7 mouse cellular contexts compared by ENCODE assay signal in genomic region chr17:48409380-48410298, GRCm38 (mm10). TPM values are rescaled to one million over a fixed set of nuclear protein-coding genes. Genes with fewer than 3 reads are reported as not detected.
DNase-seq lines count a peak whose midpoint lies in the region; ATAC-seq lines count a peak whose summit lies in the region.

Nfya (minus strand) TSS chr17:48409906.
Oard1 (plus strand) TSS chr17:48410014.

- H3K4me3 ChIP-seq in intestine, embryonic 15.5 days (replicated peaks): peak within 1 kb of the TSS; percentile 79
- H3K4me3 ChIP-seq in midbrain, embryonic 10.5 days: peak within 1 kb of the TSS; percentile 74

- whole genome bisulfite sequencing in intestine, embryonic 15.5 days: under 1% methylated on average over 84 of the region's 84 CpGs
- WGBS in midbrain, embryonic 10.5 days: under 1% methylated on average over 80 of the region's 84 CpGs

- H3K9me3 ChIP-seq in intestine, embryonic 15.5 days: no peaks in the 10 kb centered on the region
- no peaks in the 10 kb centered on the region for H3K9me3 ChIP-seq in midbrain, embryonic 10.5 days (replicated peaks)

- peak within 1 kb of the TSS; percentile 100 for H3K27ac ChIP-seq in intestine, embryonic 15.5 days
- peak within 1 kb of the TSS; percentile 99 for H3K27ac ChIP-seq in midbrain, embryonic 10.5 days (replicated peaks)

- H3K27me3 ChIP-seq in intestine, embryonic 15.5 days (replicated peaks): no peaks in the 10 kb centered on the region
- H3K27me3 ChIP-seq in midbrain, embryonic 10.5 days (ENCODE audit: low read depth, poor library complexity, severe bottlenecking): no peaks in the 10 kb centered on the region

- H3K4me1 ChIP-seq in intestine, embryonic 15.5 days (replicated peaks): peaks cover 19% of the 10 kb centered on the region
- peaks cover 28% of the 10 kb centered on the region for H3K4me1 ChIP-seq in midbrain, embryonic 10.5 days

- intact Hi-C loops in gastrocnemius, postnatal 36 days (cut with DNase I): no loop called here
- intact Hi-C loops in left cerebral cortex, postnatal 25 days (cut with DNase I): loop anchor here (1.0 to 10.0 kb wide), 5 partner anchors 36 to 535 kb away; partner anchors contain the start of gene Trem2

- DNase-seq in adrenal gland, adult 2 months: peak; percentile 99
- peak; percentile 99 for DNase-seq in embryo, embryonic 11.5 days (ENCODE audit: low read depth, low spot score)
- DNase-seq in gastrocnemius, postnatal 36 days: peak; percentile 99 to 100
- DNase-seq in left cerebral cortex, postnatal 25 days (ENCODE audit: low spot score in 2 of 2): peak; percentile 99 to 100
- DNase-seq in midbrain, embryonic 10.5 days (ENCODE audit: low spot score): peak; percentile 100
- DNase-seq in right cerebral cortex, postnatal 4 days: peak; percentile 100

- H3K4me2 ChIP-seq in intestine, embryonic 15.5 days (replicated peaks): peak within 1 kb of the TSS; percentile 77

- ATAC-seq in intestine, embryonic 15.5 days: peak; percentile 98

- peaks cover 6% of the 10 kb centered on the region; the same call in 1 of the 2 replicates for H3K36me3 ChIP-seq in intestine, embryonic 15.5 days
- H3K36me3 ChIP-seq in midbrain, embryonic 10.5 days: peaks cover 27% of the 10 kb centered on the region

- peak within 1 kb of the TSS; percentile 96 for H3K9ac ChIP-seq in intestine, embryonic 15.5 days

RNA-seq across cellular contexts. Expression of gene Nfya, which starts in this region (rescaled TPM):
- 10 to 100 TPM; 26.4 to 41.3 TPM for total RNA-seq in adrenal gland, adult 2 months (2021)
- 45.1 and 55.8 TPM in 2 replicates for polyA plus RNA-seq in adrenal gland, adult 2 months (2012; rRNA removed)
- 1 to 10 TPM; 4.4 to 6.7 TPM for total RNA-seq in gastrocnemius, postnatal 36 days (2021)
- polyA plus RNA-seq in intestine, embryonic 15.5 days (2015; fragmentation: Nextera tagmentation; extraction: Ambion mirVana): 11.2 and 12.5 TPM in 2 replicates
- total RNA-seq in left cerebral cortex, postnatal 25 days (2021): 10 to 100 TPM; 27.5 to 31.8 TPM
- 15.8 and 16.3 TPM in 2 replicates for polyA plus RNA-seq in midbrain, embryonic 10.5 days (2016; fragmentation: Nextera tagmentation; extraction: Ambion mirVana)

RNA-seq across cellular contexts. Expression of gene Oard1, which starts in this region (rescaled TPM):
- total RNA-seq in adrenal gland, adult 2 months (2021): 10 to 100 TPM; 14.6 to 19.6 TPM
- polyA plus RNA-seq in adrenal gland, adult 2 months (2012; rRNA removed): 2.5 TPM in 2 replicates
- 10 to 100 TPM in 1 of 2 experiments, 1 to 10 TPM in 1; 9.2 to 10.6 TPM for total RNA-seq in gastrocnemius, postnatal 36 days (2021)
- polyA plus RNA-seq in intestine, embryonic 15.5 days (2015; fragmentation: Nextera tagmentation; extraction: Ambion mirVana): 72.8 and 73.2 TPM in 2 replicates
- total RNA-seq in left cerebral cortex, postnatal 25 days (2021): 1 to 10 TPM; 7.8 to 9.5 TPM
- 102 and 113 TPM in 2 replicates for polyA plus RNA-seq in midbrain, embryonic 10.5 days (2016; fragmentation: Nextera tagmentation; extraction: Ambion mirVana)

Comparison
In these comparisons a context has a peak if more than half of its experiments do, and no peak if none do; other contexts are left out.
1. Peak in every context shown above with its lines: DNase-seq, ATAC-seq, H3K4me3 ChIP-seq and H3K27ac ChIP-seq.
2. RNA of gene Oard1 (polyA plus RNA-seq): 102 to 113 TPM in midbrain, embryonic 10.5 days and 72.8 to 73.2 TPM in intestine, embryonic 15.5 days; 2.5 TPM in adrenal gland, adult 2 months; every median in the first group is over 10 times any median in the second.